Mouse (Mus musculus): ENCODE results near the gene Hoxd3.

DNA sequence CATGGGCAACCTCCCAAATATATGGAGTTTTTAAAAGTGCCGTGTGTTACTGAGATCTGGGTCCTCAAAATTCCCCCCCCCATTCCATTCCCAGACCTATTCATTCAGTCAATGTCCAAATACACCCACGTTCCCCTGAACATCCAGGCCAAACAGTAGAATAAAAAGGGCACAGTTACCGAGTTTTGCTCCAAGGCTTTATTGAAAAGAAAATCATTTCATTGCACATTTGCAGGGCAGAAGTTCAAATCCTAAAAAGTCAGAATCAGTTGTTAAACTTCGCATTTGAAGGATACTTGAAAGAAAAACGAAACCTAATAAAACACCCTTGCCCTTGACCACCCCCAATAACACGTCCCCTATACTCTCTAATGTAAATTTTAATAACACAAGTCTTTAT, 8.9 kb upstream of the Hoxd3 start:
- no peak for TF ChIP-seq POLR2A (IDR thresholded peaks at IDR 0.05; ENCODE audit: control insufficient read depth, extremely low read depth, insufficient read depth, low read length, poor library complexity)
- no peak for TF ChIP-seq CTCF (IDR thresholded peaks at IDR 0.05; ENCODE audit: borderline replicate concordance, control insufficient read depth, extremely low read depth, insufficient read depth, low read length, poor library complexity)
